In genomic region chr4:154825662-154826061, GRCm38 (mm10) we compare ENCODE assay signal across 10 mouse cellular contexts. TPM values are rescaled to one million over a fixed set of nuclear protein-coding genes. Genes with fewer than 3 reads are reported as not detected.
DNase-seq lines count a peak whose midpoint lies in the region; ATAC-seq and TF ChIP-seq lines count a peak whose summit lies in the region.
"Had no signal": no experiment of that assay in that cellular context is flagged by ENCODE, and none has a peak within 500 bp of the region (broad histone marks: within the 10 kb centered on the region; RNA-seq: fewer than 3 reads in every experiment).

No protein-coding gene starts in this region.

- no peak for TF ChIP-seq POLR2A in bone marrow macrophage, adult 2 months (IDR thresholded peaks at IDR 0.05; ENCODE audit: borderline replicate concordance, low read depth, low read length)
- TF ChIP-seq POLR2A in embryonic fibroblast, embryonic 13.5 days (IDR thresholded peaks at IDR 0.05; ENCODE audit: low read depth, low read length), result no peak

- peak; percentile 60 for TF ChIP-seq CTCF in bone marrow macrophage, adult 2 months (IDR thresholded peaks at IDR 0.05; ENCODE audit: low read depth, low read length)
- TF ChIP-seq CTCF in embryonic fibroblast, embryonic 13.5 days (IDR thresholded peaks at IDR 0.05; ENCODE audit: borderline replicate concordance, insufficient read depth, low read length), result peak; percentile 80; the same call in 1 of the 2 replicates

- H3K4me2 ChIP-seq in lung, embryonic 16.5 days (ENCODE audit: low read depth, low read length), result no peak overlapping the region
- H3K4me2 ChIP-seq: liver, embryonic 13.5 days had no signal

- intact Hi-C loops in heart, postnatal 14 days (cut with DNase I), result loop anchor here (2.0 to 5.0 kb wide), 2 partner anchors 77 to 498 kb away; no protein-coding TSS in a partner anchor

- H3K36me3 ChIP-seq in lung, embryonic 16.5 days (ENCODE audit: control insufficient read depth, insufficient read depth, low read length), result no peaks in the 10 kb centered on the region
- H3K36me3 ChIP-seq: liver, embryonic 13.5 days had no signal

- no peaks in the 10 kb centered on the region for H3K4me1 ChIP-seq in bone marrow macrophage, adult 2 months (ENCODE audit: control insufficient read depth, insufficient read depth, low read length)
- no peaks in the 10 kb centered on the region for H3K4me1 ChIP-seq in embryonic fibroblast, embryonic 13.5 days (ENCODE audit: control insufficient read depth, insufficient read depth, low read length)
- no peaks in the 10 kb centered on the region; the same call in 1 of the 2 replicates for H3K4me1 ChIP-seq in lung, embryonic 16.5 days (replicated peaks; ENCODE audit: control insufficient read depth, insufficient read depth, low read length)
- H3K4me1 ChIP-seq: liver, embryonic 13.5 days had no signal

- no peaks in the 10 kb centered on the region for H3K9me3 ChIP-seq in lung, embryonic 16.5 days (ENCODE audit: control insufficient read depth, low read length)
- H3K9me3 ChIP-seq: liver, embryonic 13.5 days had no signal

- WGBS in lung, embryonic 16.5 days, result 32% methylated on average over 6 of the region's 6 CpGs

- ATAC-seq in lung, embryonic 16.5 days (ENCODE audit: low read depth), result peak; percentile 57

- no peaks in the 10 kb centered on the region for H3K27me3 ChIP-seq in lung, embryonic 16.5 days (ENCODE audit: control insufficient read depth, insufficient read depth, low read depth, low read length)

- H3K27ac ChIP-seq in bone marrow macrophage, adult 2 months (ENCODE audit: insufficient read depth, low read depth, low read length), result no peak overlapping the region
- no peak overlapping the region for H3K27ac ChIP-seq in embryonic fibroblast, embryonic 13.5 days (ENCODE audit: insufficient read depth, low read length)
- H3K27ac ChIP-seq in lung, embryonic 16.5 days (ENCODE audit: low read length), result no peak overlapping the region
- H3K27ac ChIP-seq: liver, embryonic 13.5 days had no signal

- DNase-seq in adrenal gland, adult (ENCODE audit: inconsistent age in 2 of 2, low spot score in 1 of 2), result peak; percentile 25 to 74
- DNase-seq in adrenal gland, postnatal 4 days (ENCODE audit: low spot score in 2 of 2), result no peak
- peak; percentile 70 to 81 for DNase-seq in heart, postnatal 14 days
- peak; percentile 66 to 71 for DNase-seq in kidney, postnatal 4 days
- DNase-seq in retina, adult 2 months (ENCODE audit: low read depth, low spot score), result peak; percentile 52
- DNase-seq: liver, embryonic 13.5 days had no signal

- no peak overlapping the region for H3K9ac ChIP-seq in lung, embryonic 16.5 days (ENCODE audit: low read length)
- H3K9ac ChIP-seq: liver, embryonic 13.5 days had no signal

- no peak overlapping the region for H3K4me3 ChIP-seq in bone marrow macrophage, adult 2 months (ENCODE audit: insufficient read depth, low read length)
- no peak overlapping the region for H3K4me3 ChIP-seq in embryonic fibroblast, embryonic 13.5 days (ENCODE audit: insufficient read depth, low read length)
- H3K4me3 ChIP-seq in lung, embryonic 16.5 days (ENCODE audit: low read length), result no peak overlapping the region
- H3K4me3 ChIP-seq: liver, embryonic 13.5 days had no signal

RNA-seq across cellular contexts. Expression of gene Ttc34, which starts 11.6 kb away (rescaled TPM):
- total RNA-seq in adrenal gland, postnatal 4 days (2021), result under 1 TPM; 0.31 to 0.62 TPM
- polyA plus RNA-seq in bone marrow macrophage, adult 2 months (2012; ENCODE audit: insufficient read depth, insufficient read length, missing spikeins), result not detected in 2 replicates
- polyA plus RNA-seq in embryonic fibroblast, embryonic 13.5 days (2011; ENCODE audit: insufficient read length, low read depth, missing spikeins), result not detected in 2 replicates
- total RNA-seq in heart, postnatal 14 days (2021), result under 1 TPM; 0.10 to 0.17 TPM
- polyA plus RNA-seq in lung, embryonic 16.5 days (2015; fragmentation: Nextera tagmentation; extraction: Ambion mirVana), result 0.19 and 0.21 TPM in 2 replicates
- polyA plus RNA-seq: C2C12 had no signal

RNA-seq across cellular contexts. Expression of gene Mmel1, which starts 43.7 kb away (rescaled TPM):
- under 1 TPM; 0.65 to 0.76 TPM for total RNA-seq in adrenal gland, postnatal 4 days (2021)
- polyA plus RNA-seq in bone marrow macrophage, adult 2 months (2012; ENCODE audit: insufficient read depth, insufficient read length, missing spikeins), result not detected in 2 replicates
- not detected in 2 replicates for polyA plus RNA-seq in embryonic fibroblast, embryonic 13.5 days (2011; ENCODE audit: insufficient read length, low read depth, missing spikeins)
- under 1 TPM in 1 of 2 experiments, not detected in 1; 0.20 TPM for total RNA-seq in heart, postnatal 14 days (2021)
- polyA plus RNA-seq in lung, embryonic 16.5 days (2015; fragmentation: Nextera tagmentation; extraction: Ambion mirVana), result 0.15 and 0.35 TPM in 2 replicates

Comparison
In these comparisons a context has a peak if more than half of its experiments do, and no peak if none do; other contexts are left out.
1. DNase-seq: peak in adrenal gland, adult (2 of 2), heart, postnatal 14 days (2 of 2), kidney, postnatal 4 days (2 of 2) and retina, adult 2 months (single experiment); none in adrenal gland, postnatal 4 days (0 of 2).